In the genomic region with DNA sequence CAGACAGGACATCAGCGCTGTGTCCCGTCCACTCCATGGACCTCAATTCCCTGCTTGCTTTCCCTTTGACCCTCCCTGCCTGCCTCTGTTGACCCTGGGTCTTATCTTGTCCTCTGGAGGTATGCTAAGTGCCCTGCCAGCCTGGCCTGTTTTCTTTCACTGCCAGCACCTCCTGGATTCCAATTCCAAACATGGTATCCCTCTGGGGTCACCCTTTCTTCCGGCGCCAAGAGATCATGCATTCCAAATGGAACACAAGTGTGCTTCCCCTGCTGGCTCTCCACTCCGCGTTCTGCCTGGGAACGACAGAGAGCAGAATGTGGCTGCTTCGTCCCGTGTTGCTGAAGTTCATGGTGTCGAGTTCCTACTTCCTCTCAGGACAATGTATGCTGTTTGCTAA, we compare ENCODE assay signal across 9 mouse cellular contexts. TPM values are rescaled to one million over a fixed set of nuclear protein-coding genes. Genes with fewer than 3 reads are reported as not detected.
DNase-seq lines count a peak whose midpoint lies in the region; ATAC-seq lines count a peak whose summit lies in the region.
"Had no signal": no experiment of that assay in that cellular context is flagged by ENCODE, and none has a peak within 500 bp of the region (broad histone marks: within the 10 kb centered on the region; RNA-seq: fewer than 3 reads in every experiment).

A gene (plus strand): TSS at position 277 of the 400 bp plus-strand sequence.

- H3K4me2 ChIP-seq in kidney, embryonic 15.5 days: no peak within 1 kb of the TSS
- H3K4me2 ChIP-seq in forebrain, embryonic 15.5 days (replicated peaks): no peak within 1 kb of the TSS

- H3K27ac ChIP-seq in kidney, embryonic 15.5 days: 0 out of 2 replicates have a peak within 1 kb of the TSS, but pooled peaks have one; percentile 22
- H3K27ac ChIP-seq in forebrain, embryonic 15.5 days (replicated peaks): no peak within 1 kb of the TSS

- ATAC-seq in kidney, embryonic 15.5 days (replicated peaks; ENCODE audit: low FRiP score): no peak
- no peak for ATAC-seq in forebrain, embryonic 15.5 days (replicated peaks)

- H3K4me1 ChIP-seq in kidney, embryonic 15.5 days: peaks cover 9% of the 10 kb centered on the region; the same call in 1 of the 2 replicates
- H3K4me1 ChIP-seq in forebrain, embryonic 15.5 days: no peaks in the 10 kb centered on the region

- no peak for DNase-seq in kidney, adult 11 months
- DNase-seq in gastrocnemius, postnatal 25 days: peak; percentile 57
- peak; percentile 85 for DNase-seq in heart, postnatal 4 days
- DNase-seq in lung, postnatal 10 days: peak; percentile 48
- DNase-seq in cerebellum, adult 18-20 months: no peak
- DNase-seq in thymus, postnatal 10 days (ENCODE audit: low spot score in 2 of 2): no peak
- DNase-seq: layer of hippocampus, adult 9-11 months had no signal

- H3K4me3 ChIP-seq in kidney, embryonic 15.5 days (replicated peaks): no peak within 1 kb of the TSS
- no peak within 1 kb of the TSS for H3K4me3 ChIP-seq in forebrain, embryonic 15.5 days

- no peaks in the 10 kb centered on the region for H3K9me3 ChIP-seq in kidney, embryonic 15.5 days (replicated peaks)
- H3K9me3 ChIP-seq in forebrain, embryonic 15.5 days: no peaks in the 10 kb centered on the region

- WGBS in kidney, embryonic 15.5 days: 40% methylated on average over 10 of the region's 10 CpGs
- WGBS in forebrain, embryonic 15.5 days: 80% methylated on average over 10 of the region's 10 CpGs

- no peak within 1 kb of the TSS for H3K9ac ChIP-seq in kidney, embryonic 15.5 days
- no peak within 1 kb of the TSS for H3K9ac ChIP-seq in forebrain, embryonic 15.5 days (replicated peaks)

- no peaks in the 10 kb centered on the region for H3K27me3 ChIP-seq in kidney, embryonic 15.5 days
- no peaks in the 10 kb centered on the region for H3K27me3 ChIP-seq in forebrain, embryonic 15.5 days

- H3K36me3 ChIP-seq in kidney, embryonic 15.5 days: no peaks in the 10 kb centered on the region; the same call in 1 of the 2 replicates
- H3K36me3 ChIP-seq in forebrain, embryonic 15.5 days: no peaks in the 10 kb centered on the region

RNA-seq across cellular contexts. Expression of the gene that starts here (rescaled TPM):
- 1.1 and 5.7 TPM in 2 replicates for polyA plus RNA-seq in kidney, embryonic 15.5 days (2015; fragmentation: Nextera tagmentation; extraction: Ambion mirVana)
- 10 to 100 TPM; 50.3 to 67.8 TPM for total RNA-seq in gastrocnemius, postnatal 25 days (2021)
- total RNA-seq in heart, postnatal 4 days (2021): 100 to 1,000 TPM; 764 to 831 TPM
- polyA plus RNA-seq in forebrain, embryonic 15.5 days (2015; fragmentation: Nextera tagmentation; extraction: Ambion mirVana): 0.22 and 0.42 TPM in 2 replicates

Comparison
In these comparisons a context has a peak if more than half of its experiments do, and no peak if none do; other contexts are left out.
1. RNA of the gene that starts here (total RNA-seq): 764 to 831 TPM in heart, postnatal 4 days; 50.3 to 67.8 TPM in gastrocnemius, postnatal 25 days; every median in the first group is over 10 times any median in the second.
2. DNase-seq: peak in gastrocnemius, postnatal 25 days (single experiment), heart, postnatal 4 days (single experiment) and lung, postnatal 10 days (single experiment); none in kidney, adult 11 months (single experiment), cerebellum, adult 18-20 months (0 of 2) and thymus, postnatal 10 days (0 of 2).